Mouse (Mus musculus) lung, postnatal 25 days (tissue): ENCODE measurements at regions not wholly inside any gene's neighbourhood (a gene's known extent, or its start where the extent isn't known, plus 50 kb on each side); places are given as distances from the start of the nearest gene placed in this dataset.
A peak's percentile ranks its signal among the peaks of the same experiment; 100 is the strongest.

Source experiments
- DNase-seq: peaks from one replicate; pipeline ENCODE4 v3.0.0; 2022; ENCODE audit warnings: low spot score

GRCm38 (mm10) chr11:45790504-45790903 lies 61.3 kb upstream of the Clint1 start:
- no peak for DNase-seq

- no peak for DNase-seq
Measured at GRCm38 (mm10) chr11:45791696-45792095, 60.2 kb upstream of the Clint1 start.

- DNase-seq = no peak
Measured at GRCm38 (mm10) chr11:45794361-45794981, 57.4 kb upstream of the Clint1 start.

DNA sequence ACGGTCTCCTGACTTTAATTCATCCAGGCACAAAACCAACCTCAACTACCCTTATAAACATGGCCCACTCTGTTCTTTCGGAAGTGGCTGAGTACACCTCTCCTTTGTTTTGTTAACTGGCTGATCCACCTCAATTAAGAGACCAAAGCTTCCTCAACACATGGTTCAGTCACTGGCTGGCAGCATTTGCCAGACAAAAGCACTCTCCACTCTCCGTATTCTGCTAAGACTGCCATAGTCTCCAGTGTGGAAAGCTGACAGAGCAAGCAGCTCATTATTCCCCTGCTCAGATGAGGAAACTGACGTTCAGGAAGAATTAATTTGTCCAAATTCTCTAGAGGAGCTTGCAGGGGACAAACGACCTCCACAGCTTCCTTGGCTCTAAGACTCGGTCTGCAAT lies 56.5 kb upstream of the Clint1 start:
- DNase-seq = no peak

DNA sequence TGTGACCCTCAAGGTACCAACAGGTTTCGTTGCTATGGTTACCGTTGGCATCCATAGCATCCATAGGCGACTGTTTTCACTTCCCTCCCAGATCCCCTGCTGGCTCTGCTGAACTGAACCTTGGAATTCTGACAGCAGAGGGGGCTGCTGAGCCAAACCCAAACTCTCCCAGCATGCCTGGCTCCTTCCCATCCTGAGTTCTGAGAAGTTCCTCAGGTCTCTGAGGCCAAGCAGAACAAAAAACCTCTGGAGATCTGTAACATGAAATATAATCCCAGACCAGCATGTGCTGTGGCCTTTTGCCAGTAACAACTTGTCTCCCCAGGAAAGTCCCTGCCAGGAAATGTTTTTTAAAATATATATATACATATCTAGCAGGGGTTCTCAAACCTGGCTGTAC lies 56.1 kb upstream of the Clint1 start:
- peak; percentile 75 for DNase-seq

GRCm38 (mm10) chr11:45799732-45800386 lies 52.0 kb upstream of the Clint1 start:
- no peak for DNase-seq
